Mouse (Mus musculus) embryonic facial prominence, embryonic 13.5 days (tissue): ENCODE results near the gene Ptpre. TPM values are rescaled to one million over a fixed set of nuclear protein-coding genes. Genes with fewer than 3 reads are reported as not detected.
"Not testable (repeated sequence)": the region's sequence is repeated elsewhere in the genome, so short reads cannot be mapped to it uniquely, and the experiment has no call there.

Source experiments
- ATAC-seq: fragments of 200-750 bp; cut with Nextera tagmentation; 2 replicates; pipeline ENCODE4 v1.8.0; 2017; ENCODE audit warnings: low read depth; ENCODE audit not compliant: insufficient number of reproducible peaks, insufficient read depth, low FRiP score, low TSS enrichment
- H3K27ac ChIP-seq: fragments of 300-500 bp; sonication (generic); 2 replicates; pipeline ENCODE4 v1.5.1; 2015; ENCODE audit warnings: moderate library complexity, mild to moderate bottlenecking, inconsistent platforms
- H3K27me3 ChIP-seq: fragments of 300-500 bp; sonication (generic); 2 replicates; pipeline ENCODE4 v1.6.1; 2015; ENCODE audit warnings: mild to moderate bottlenecking, inconsistent platforms
- H3K36me3 ChIP-seq: fragments of 300-500 bp; sonication (generic); 2 replicates; pipeline ENCODE4 v1.6.1; 2015; ENCODE audit warnings: mild to moderate bottlenecking, inconsistent platforms
- H3K4me1 ChIP-seq: fragments of 300-500 bp; sonication (generic); 2 replicates; pipeline ENCODE4 v1.6.1; 2015; ENCODE audit warnings: inconsistent platforms
- H3K4me2 ChIP-seq: fragments of 300-500 bp; sonication (generic); 2 replicates; pipeline ENCODE4 v1.6.1; 2015; ENCODE audit warnings: moderate library complexity, mild to moderate bottlenecking, inconsistent platforms
- H3K4me3 ChIP-seq: fragments of 300-500 bp; sonication (generic); 2 replicates; pipeline ENCODE4 v1.5.1; 2015; ENCODE audit warnings: mild to moderate bottlenecking, inconsistent platforms
- H3K9ac ChIP-seq: fragments of 300-500 bp; sonication (generic); 2 replicates; pipeline ENCODE4 v1.6.1; 2015; ENCODE audit warnings: mild to moderate bottlenecking, inconsistent platforms
- H3K9me3 ChIP-seq: fragments of 300-500 bp; sonication (generic); 2 replicates; pipeline ENCODE4 v1.6.1; 2016; ENCODE audit warnings: inconsistent platforms
- WGBS: fragments of 180-500 bp; shearing (Covaris S2); methylation state at CpG from one replicate; pipeline ENCODE4 v1.1.7; 2015; ENCODE audit warnings: mixed read lengths; 5-methylcytosine and 5-hydroxymethylcytosine counted together
- polyA plus RNA-seq: library from polyadenylated mRNA; unstranded; fragments of >200 nt; fragmentation: Nextera tagmentation; extraction: Ambion mirVana; gene quantifications from 2 replicates; pipeline ENCODE4 v1.2.1, GENCODE M21; 2015

Ptpre gene
- polyA plus RNA-seq, 1 experiment from 2014 or later, result 5.3 TPM

DNA sequence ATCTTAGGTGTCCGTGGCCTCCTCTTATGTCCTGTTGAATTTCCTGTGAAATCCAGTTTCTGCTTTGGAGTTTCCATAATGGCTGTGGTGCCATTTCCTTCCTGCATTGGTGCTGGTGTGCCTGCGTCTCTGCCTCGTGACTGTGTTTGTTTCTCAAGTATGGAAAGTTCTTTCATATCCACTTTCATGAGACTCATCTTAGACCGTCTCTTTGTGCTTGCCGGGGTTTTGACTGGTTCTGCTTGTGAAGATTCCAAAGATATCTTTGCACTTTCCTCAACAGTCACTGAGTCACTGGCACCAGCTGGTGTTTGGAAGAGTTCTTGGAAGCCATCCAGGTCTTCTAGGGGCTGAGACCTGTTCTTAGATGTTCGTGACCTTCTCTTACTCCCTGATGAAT is 162.1 kb downstream of the Ptpre start:
- H3K36me3 ChIP-seq, result peaks cover 97% of the 10 kb centered on the region
- 85% methylated on average over 6 of the region's 6 CpGs for WGBS
- H3K4me3 ChIP-seq, H3K27me3 ChIP-seq, ATAC-seq, H3K4me2 ChIP-seq, H3K4me1 ChIP-seq, H3K9me3 ChIP-seq, H3K9ac ChIP-seq, H3K27ac ChIP-seq: not testable (repeated sequence)

DNA sequence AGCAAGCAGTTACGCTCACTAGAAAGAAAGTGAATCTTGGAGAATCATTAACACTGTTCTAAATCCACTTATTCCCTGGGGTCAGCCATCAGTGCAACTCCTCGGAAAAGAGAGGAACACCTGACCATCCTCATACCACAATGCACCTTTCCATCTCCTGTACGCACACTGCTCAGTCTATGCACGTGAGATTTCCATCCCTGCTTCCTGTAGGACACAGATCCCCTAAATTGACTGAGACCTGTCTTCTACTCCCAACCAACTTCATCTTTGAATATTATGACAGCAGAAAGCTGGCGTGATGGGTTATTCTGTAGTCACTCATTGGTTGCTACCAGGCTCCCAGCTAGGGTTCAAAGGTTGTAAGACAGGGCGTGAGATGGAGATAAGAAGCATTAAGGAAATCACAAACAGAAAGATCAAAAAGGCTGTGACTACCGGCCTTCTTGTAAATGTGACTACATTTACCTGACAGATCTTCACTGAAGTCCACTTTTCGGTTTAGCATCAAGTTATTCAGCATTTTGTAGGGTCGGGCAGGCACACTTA is 166.4 kb downstream of the Ptpre start:
- H3K27me3 ChIP-seq, result no peaks in the 10 kb centered on the region
- no peak overlapping the region for H3K4me2 ChIP-seq
- H3K27ac ChIP-seq, result no peak overlapping the region
- H3K4me1 ChIP-seq, result no peaks in the 10 kb centered on the region
- 94% methylated on average over 9 of the region's 9 CpGs for WGBS
- H3K9ac ChIP-seq, result no peak overlapping the region
- peaks cover 97% of the 10 kb centered on the region for H3K36me3 ChIP-seq
- ATAC-seq, result no peak
- H3K9me3 ChIP-seq, result no peaks in the 10 kb centered on the region
- no peak overlapping the region for H3K4me3 ChIP-seq

DNA sequence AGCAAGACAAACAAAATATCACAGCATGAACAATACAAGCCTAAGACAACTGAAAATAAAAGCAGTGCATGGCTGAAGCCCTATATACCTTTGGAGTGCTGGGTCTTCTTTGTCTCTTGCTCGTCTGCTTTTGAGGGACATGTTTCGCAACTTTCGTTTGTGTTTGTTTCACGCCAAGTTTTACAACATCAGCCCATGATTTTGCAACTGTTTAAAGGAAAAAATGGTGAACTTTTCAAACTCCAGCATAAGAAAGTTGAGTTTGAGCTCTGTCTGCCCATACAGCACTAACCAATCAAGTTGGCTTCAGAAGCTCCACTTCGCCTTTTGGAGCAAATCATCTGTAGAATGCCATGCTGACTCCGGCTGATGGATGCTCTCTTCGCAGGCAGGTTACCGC is 167.0 kb downstream of the Ptpre start:
- no peak overlapping the region for H3K4me2 ChIP-seq
- peaks cover 97% of the 10 kb centered on the region for H3K36me3 ChIP-seq
- no peaks in the 10 kb centered on the region for H3K27me3 ChIP-seq
- no peak overlapping the region for H3K9ac ChIP-seq
- H3K4me3 ChIP-seq, result no peak overlapping the region
- H3K9me3 ChIP-seq, result no peaks in the 10 kb centered on the region
- no peak overlapping the region for H3K27ac ChIP-seq
- ATAC-seq, result no peak
- no peaks in the 10 kb centered on the region for H3K4me1 ChIP-seq
- WGBS, result 95% methylated on average over 8 of the region's 8 CpGs

DNA sequence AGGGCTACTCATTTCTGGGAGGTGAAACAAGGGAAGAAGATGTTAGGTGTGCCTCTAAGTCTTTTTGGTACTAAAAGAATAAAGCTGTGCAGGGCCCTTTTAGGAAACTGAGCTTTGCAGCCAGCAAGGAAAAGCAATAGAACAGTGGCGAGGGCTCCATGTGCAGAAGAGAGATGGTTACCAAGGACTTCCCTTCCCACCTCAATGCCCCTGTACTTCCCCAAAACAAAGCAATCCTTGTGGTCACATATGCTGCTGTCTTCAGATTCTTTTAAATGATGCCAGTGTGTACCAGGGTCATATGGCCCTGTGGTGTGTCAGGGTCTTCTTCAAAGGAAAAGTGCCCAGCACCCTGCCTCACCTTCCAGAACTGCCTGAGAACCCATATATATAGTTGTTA is 167.8 kb downstream of the Ptpre start:
- no peak overlapping the region for H3K4me2 ChIP-seq
- no peak overlapping the region for H3K9ac ChIP-seq
- no peaks in the 10 kb centered on the region for H3K9me3 ChIP-seq
- H3K36me3 ChIP-seq, result peaks cover 95% of the 10 kb centered on the region
- H3K4me3 ChIP-seq, result no peak overlapping the region
- 100% methylated on average over 1 of the region's 1 CpGs for WGBS
- no peaks in the 10 kb centered on the region for H3K4me1 ChIP-seq
- no peak for ATAC-seq
- no peaks in the 10 kb centered on the region for H3K27me3 ChIP-seq
- H3K27ac ChIP-seq, result no peak overlapping the region

DNA sequence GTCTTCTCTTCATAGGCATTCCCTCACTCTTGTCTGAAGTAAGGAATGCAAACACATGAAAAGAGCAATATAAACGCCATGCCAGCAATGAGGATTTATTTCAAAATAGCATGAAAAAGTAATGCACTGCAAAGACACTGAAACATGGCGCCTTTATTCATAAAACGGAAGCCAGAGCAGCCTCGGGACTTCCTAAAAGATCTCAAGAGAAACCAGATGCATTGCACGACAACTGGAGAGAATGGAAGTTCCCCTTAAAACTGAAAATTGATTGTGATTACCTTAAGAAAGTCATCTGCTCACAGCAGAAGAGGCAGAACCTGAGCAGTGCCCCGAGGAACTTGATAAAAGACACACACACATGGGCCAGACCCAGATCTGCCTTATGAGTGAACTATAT is 168.5 kb downstream of the Ptpre start:
- Histone ChIP-seq H3K4me3 (no peak overlapping the region), H3K9me3 (no peaks in the 10 kb centered on the region)
- WGBS, result 84% methylated on average over 6 of the region's 6 CpGs

DNA sequence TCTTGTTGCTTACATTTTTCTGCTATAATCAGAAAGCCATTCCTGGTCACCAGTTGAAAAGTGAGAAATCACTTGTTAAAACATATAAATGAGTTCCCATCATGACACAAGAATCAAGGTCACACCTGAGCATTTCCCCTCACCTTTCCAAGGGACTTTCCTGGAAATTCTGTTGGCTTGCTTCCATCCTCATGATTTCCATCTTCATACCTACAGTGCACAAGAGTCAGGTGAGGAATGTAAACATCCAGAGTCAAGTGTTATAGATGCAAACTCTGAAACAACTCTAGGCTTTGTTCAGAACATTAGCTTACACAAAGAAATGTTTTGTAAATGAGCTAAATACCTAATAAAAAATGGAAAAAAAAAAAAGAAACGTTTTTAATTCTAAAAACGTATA is 173.4 kb downstream of the Ptpre start:
- WGBS, result 74% methylated on average over 2 of the region's 2 CpGs
- Histone ChIP-seq H3K4me3 (no peak overlapping the region), H3K27ac (no peak overlapping the region), H3K9ac (no peak overlapping the region), H3K4me2 (no peak overlapping the region), H3K27me3 (no peaks in the 10 kb centered on the region), H3K9me3 (no peaks in the 10 kb centered on the region), H3K36me3 (peaks cover 49% of the 10 kb centered on the region), H3K4me1 (peaks cover 23% of the 10 kb centered on the region)
- ATAC-seq, result no peak

More for the DNA sequence above, 168.5 kb downstream of the Ptpre start:
- H3K27ac ChIP-seq, result no peak overlapping the region
- H3K4me2 ChIP-seq, result no peak overlapping the region
- no peaks in the 10 kb centered on the region for H3K4me1 ChIP-seq
- H3K36me3 ChIP-seq, result peaks cover 93% of the 10 kb centered on the region
- no peaks in the 10 kb centered on the region for H3K27me3 ChIP-seq
- ATAC-seq, result no peak
- H3K9ac ChIP-seq, result no peak overlapping the region

DNA sequence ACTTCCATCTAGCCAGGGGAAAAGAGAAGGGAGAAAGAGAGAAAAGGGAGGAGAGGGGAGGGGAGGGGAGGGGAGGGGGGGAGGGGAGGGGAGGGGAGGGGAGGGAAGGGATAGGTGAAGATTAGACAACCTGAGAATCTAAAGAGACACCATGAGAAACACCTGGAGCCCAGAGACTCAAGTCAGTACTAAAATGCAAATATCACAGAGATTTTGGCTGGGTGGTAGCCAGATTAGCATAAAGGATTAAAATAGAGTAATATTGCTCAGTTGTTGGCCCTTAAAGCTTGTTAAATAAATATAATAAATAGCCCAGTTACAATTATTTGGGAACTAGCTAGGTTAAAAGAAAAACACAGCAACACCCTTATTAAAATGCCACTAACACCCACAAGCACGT is 175.3 kb downstream of the Ptpre start:
- H3K4me2 ChIP-seq, result peak overlapping the region; percentile 80
- WGBS, result 88% methylated on average over 1 of the region's 1 CpGs
- ATAC-seq, result no peak
- H3K36me3 ChIP-seq, result peaks cover 31% of the 10 kb centered on the region
- H3K4me3 ChIP-seq, result 0 out of 2 replicates have a peak overlapping the region, but pooled peaks have one; percentile 91
- H3K9ac ChIP-seq, result no peak overlapping the region
- no peaks in the 10 kb centered on the region for H3K9me3 ChIP-seq
- H3K27me3 ChIP-seq, result no peaks in the 10 kb centered on the region
- no peak overlapping the region for H3K27ac ChIP-seq
- H3K4me1 ChIP-seq, result peaks cover 27% of the 10 kb centered on the region

DNA sequence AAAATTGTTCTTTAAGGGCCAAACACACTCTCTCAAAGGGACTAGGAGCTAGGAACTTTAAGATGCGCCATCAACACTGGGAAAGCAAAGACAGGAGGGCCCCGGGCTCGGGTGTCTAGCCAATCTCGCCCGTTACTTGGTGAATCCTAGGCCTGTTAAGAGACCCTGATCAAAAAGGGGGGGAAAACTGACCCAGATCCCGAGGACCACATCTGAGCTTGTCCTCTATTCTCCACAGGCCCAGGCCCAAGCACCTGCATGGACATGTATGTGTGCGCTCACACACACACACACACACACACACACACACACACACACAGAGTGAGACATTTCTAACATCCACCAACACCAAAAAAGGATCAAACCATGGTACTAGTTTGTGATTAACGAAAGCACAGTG is 176.0 kb downstream of the Ptpre start:
- H3K36me3 ChIP-seq, result peaks cover 23% of the 10 kb centered on the region
- H3K27ac ChIP-seq, result no peak overlapping the region
- peaks cover 27% of the 10 kb centered on the region for H3K4me1 ChIP-seq
- H3K9me3 ChIP-seq, result no peaks in the 10 kb centered on the region
- H3K4me2 ChIP-seq, result peak overlapping the region; percentile 80
- H3K27me3 ChIP-seq, result no peaks in the 10 kb centered on the region
- H3K4me3 ChIP-seq, result peak overlapping the region; percentile 91
- ATAC-seq, result no peak
- no peak overlapping the region for H3K9ac ChIP-seq
- 72% methylated on average over 8 of the region's 8 CpGs for WGBS

DNA sequence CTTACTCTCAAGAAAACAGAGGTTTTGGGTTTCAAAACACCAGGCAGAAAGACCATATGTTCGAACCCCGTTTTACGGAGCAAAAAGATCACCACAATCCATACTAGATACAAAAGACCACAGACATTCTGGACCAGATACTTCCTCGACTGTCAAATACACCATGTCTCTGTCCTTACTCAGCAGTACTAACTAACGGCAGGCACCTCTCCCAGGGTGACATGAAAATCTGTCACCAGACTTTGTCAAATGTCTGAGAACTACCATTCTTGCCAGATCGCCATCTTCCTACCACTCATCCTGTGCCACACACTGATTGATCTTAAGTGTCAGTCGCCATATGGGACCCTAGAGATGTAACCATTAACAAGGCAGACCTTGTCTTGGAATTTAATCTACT is 177.9 kb downstream of the Ptpre start:
- Histone ChIP-seq H3K36me3 (peaks cover 6% of the 10 kb centered on the region; the same call in 1 of the 2 replicates), H3K9me3 (no peaks in the 10 kb centered on the region), H3K27ac (no peak overlapping the region), H3K27me3 (no peaks in the 10 kb centered on the region), H3K4me1 (peaks cover 27% of the 10 kb centered on the region), H3K4me3 (peak overlapping the region; percentile 91), H3K4me2 (peak overlapping the region; percentile 80), H3K9ac (peak overlapping the region; percentile 93)
- ATAC-seq, result no peak
- WGBS, result 1% methylated on average over 7 of the region's 7 CpGs

DNA sequence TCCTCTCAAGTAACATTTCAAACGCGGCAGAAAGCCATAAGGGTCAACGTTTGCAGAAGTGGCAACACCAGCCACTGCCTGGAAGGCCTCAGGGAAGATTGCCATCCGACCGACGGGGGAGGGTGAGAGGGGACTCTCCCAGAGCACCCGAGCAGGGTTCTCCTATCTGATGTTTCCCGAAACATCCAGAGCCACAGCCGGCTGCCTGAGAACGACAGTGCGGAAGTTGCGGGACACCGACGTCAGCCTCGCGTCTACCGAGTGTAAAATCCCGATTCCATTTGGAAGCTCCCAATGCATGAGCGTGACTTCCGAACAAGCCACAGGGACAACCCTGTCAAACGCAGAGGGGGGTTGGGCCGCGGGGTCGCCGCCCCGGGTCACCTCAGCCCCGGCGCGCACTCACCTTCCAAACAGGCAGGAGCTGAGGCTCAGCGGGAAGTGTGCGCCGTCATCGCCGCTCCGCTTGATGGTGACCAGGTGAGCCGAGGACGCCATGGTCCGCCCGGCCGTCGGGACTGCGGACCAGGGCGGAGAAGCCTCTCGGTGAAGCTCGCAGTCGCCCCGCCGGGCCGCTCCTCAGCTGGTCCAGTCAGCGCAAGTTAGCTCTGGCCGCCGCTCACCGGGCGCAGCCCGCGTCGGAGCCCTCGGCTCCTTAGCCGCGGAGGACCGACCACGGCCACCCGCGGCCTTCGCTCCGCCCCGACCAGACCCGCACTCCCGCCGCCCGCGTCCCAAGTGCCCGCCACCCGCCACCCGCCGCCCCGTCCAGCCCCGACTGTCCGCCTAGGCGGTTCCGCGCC is 178.6 kb downstream of the Ptpre start, which contains the start of gene Mki67:
Mki67 (minus strand) TSS at position 720 of the 803 bp plus-strand sequence.
- no peaks in the 10 kb centered on the region for H3K9me3 ChIP-seq
- peak within 1 kb of the TSS; percentile 93 for H3K9ac ChIP-seq
- under 1% methylated on average over 82 of the region's 82 CpGs for WGBS
- H3K27me3 ChIP-seq, result no peaks in the 10 kb centered on the region
- peak; percentile 54 for ATAC-seq
- H3K27ac ChIP-seq, result peak within 1 kb of the TSS; percentile 76
- H3K4me1 ChIP-seq, result peaks cover 27% of the 10 kb centered on the region
- 0 out of 2 replicates have a peak, but pooled peaks cover 3% of the 10 kb centered on the region for H3K36me3 ChIP-seq
- H3K4me3 ChIP-seq, result peak within 1 kb of the TSS; percentile 91
- peak within 1 kb of the TSS; percentile 80 for H3K4me2 ChIP-seq

DNA sequence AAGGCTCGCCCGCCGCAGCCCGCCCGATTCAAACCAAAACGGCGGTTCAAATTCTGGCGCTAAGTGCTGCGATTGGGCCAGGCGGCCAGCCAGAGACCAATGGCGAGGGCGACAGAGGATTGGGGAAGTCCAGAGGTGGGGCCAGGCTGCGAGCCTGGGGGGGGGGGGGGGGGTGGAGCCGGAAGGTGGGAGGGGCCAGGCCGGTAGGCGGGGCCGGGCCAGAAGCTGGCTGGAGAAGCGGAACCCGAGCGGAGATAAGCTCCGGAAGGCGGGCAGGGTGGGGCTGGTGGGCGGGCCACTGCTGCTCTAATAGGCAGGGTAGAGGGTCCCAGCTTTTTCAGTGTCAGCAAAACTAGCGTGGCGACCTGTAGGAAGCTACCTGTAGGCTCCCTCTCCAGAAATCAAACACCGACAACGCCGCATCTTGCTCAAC is 179.2 kb downstream of the Ptpre start:
- Histone ChIP-seq H3K27ac (peak overlapping the region; percentile 11; the same call in 1 of the 2 replicates), H3K36me3 (0 out of 2 replicates have a peak, but pooled peaks cover 3% of the 10 kb centered on the region), H3K27me3 (no peaks in the 10 kb centered on the region), H3K4me3 (peak overlapping the region; percentile 91), H3K4me2 (peak overlapping the region; percentile 80), H3K9ac (peak overlapping the region; percentile 93), H3K4me1 (peaks cover 27% of the 10 kb centered on the region), H3K9me3 (no peaks in the 10 kb centered on the region)
- under 1% methylated on average over 25 of the region's 28 CpGs for WGBS
- peak; percentile 95 for ATAC-seq
